Mouse (Mus musculus): ENCODE results near the gene Ttll11.

- TF ChIP-seq CTCF (IDR thresholded peaks at IDR 0.05; ENCODE audit: low read depth) (no peak), EP300 (IDR thresholded peaks at IDR 0.05; ENCODE audit: low read depth) (no peak)
Measured at GRCm38 (mm10) chr2:35731671-35732449, 247.9 kb downstream of the Ttll11 start.
